Mouse (Mus musculus) gastrocnemius, adult 2 months (tissue): ENCODE results near the gene Por. TPM values are rescaled to one million over a fixed set of nuclear protein-coding genes. Genes with fewer than 3 reads are reported as not detected.

ENCODE experiments used
- DNase-seq: peaks from one replicate; pipeline ENCODE4 v3.0.0; 2022
- H3K27ac ChIP-seq: fragments of 200-600 bp; 2 replicates; pipeline ENCODE4 v1.8.1; 2022; ENCODE audit warnings: mild to moderate bottlenecking
- H3K4me3 ChIP-seq: fragments of 200-600 bp; 2 replicates; pipeline ENCODE4 v1.8.1; 2022; ENCODE audit warnings: mild to moderate bottlenecking, moderate library complexity
- CTCF ChIP-seq: fragments of 200-600 bp; IDR thresholded peaks from 2 replicates; pipeline ENCODE4 v1.8.1; 2022; ENCODE audit warnings: antibody characterized with exemption, mild to moderate bottlenecking, moderate library complexity
- intact Hi-C: fragments of 180-260 bp; cut with DNase I; formaldehyde crosslinking; loops from one replicate; pipeline ENCODE4 v1.15.1; 2025
- total RNA-seq, 2 experiments: library from RNA; stranded (reverse); gene quantifications; 2 replicates each; pipeline ENCODE4 v1.2.3; 2021

Por gene
- total RNA-seq, 2 experiments from 2014 or later, result 31.4 to 32.7 TPM

GRCm38 (mm10) chr5:135738266-135738665 is 68.4 kb downstream of the Por start:
- Histone ChIP-seq H3K27ac (no peak overlapping the region), H3K4me3 (no peak overlapping the region)
- DNase-seq, result no peak
- no peak for TF ChIP-seq CTCF
- intact Hi-C loops, result no loop called here

GRCm38 (mm10) chr5:135742156-135742555 is 72.3 kb downstream of the Por start:
- Histone ChIP-seq H3K4me3 (no peak overlapping the region), H3K27ac (no peak overlapping the region)
- TF ChIP-seq CTCF, result no peak
- intact Hi-C loops, result loop anchor here (5.0 kb wide), 1 partner anchor 110 kb away; the partner anchor contains the start of gene Rhbdd2
- no peak for DNase-seq

- Histone ChIP-seq H3K27ac (peak overlapping the region; percentile 87), H3K4me3 (peak overlapping the region; percentile 96)
- no peak for DNase-seq
- intact Hi-C loops, result loop anchor here (5.0 kb wide), 1 partner anchor 111 kb away; the partner anchor contains the start of gene Rhbdd2
- no peak for TF ChIP-seq CTCF
Measured at GRCm38 (mm10) chr5:135742941-135743740, 73.3 kb downstream of the Por start.

- no peak for TF ChIP-seq CTCF
- peak; percentile 98 for DNase-seq
- H3K27ac ChIP-seq, result peak within 1 kb of the TSS; percentile 87
- intact Hi-C loops, result loop anchor here (2.0 to 5.0 kb wide), 2 partner anchors 55 to 112 kb away; partner anchors contain the start of gene Rhbdd2
- H3K4me3 ChIP-seq, result peak within 1 kb of the TSS; percentile 96
Measured at GRCm38 (mm10) chr5:135743741-135744609, 74.1 kb downstream of the Por start, which contains the start of gene Tmem120a. Gene Tmem120a (minus strand): TSS chr5:135744448.

- no peak for DNase-seq
- Histone ChIP-seq H3K27ac (peak overlapping the region; percentile 87), H3K4me3 (peak overlapping the region; percentile 96)
- intact Hi-C loops, result loop anchor here (2.0 to 5.0 kb wide), 2 partner anchors 56 to 112 kb away; partner anchors contain the start of gene Rhbdd2
- TF ChIP-seq CTCF, result no peak
Measured at GRCm38 (mm10) chr5:135744742-135745141, 74.9 kb downstream of the Por start.

DNA sequence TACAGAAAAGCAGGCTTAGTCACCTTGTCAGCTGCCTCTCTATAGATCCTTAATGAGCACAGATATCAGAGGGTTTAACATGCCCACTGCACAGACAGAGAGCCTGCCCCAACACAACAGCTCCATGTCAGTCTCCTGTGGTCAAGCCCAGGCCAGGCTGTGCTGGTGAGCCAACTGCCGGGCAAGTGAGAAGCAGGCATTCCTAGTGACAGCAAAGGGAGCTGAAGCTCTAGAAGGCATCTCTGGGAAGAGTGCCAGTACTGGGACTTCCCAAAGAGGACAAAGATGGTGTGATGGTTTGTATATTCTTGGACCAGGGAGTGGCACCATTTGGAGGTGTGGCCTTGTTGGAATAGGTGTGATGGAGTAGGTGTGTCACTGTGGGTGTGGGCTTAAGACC is 81.2 kb downstream of the Por start:
- no peak for TF ChIP-seq CTCF
- intact Hi-C loops, result no loop called here
- Histone ChIP-seq H3K27ac (no peak overlapping the region), H3K4me3 (no peak overlapping the region)
- peak; percentile 31 for DNase-seq

DNA sequence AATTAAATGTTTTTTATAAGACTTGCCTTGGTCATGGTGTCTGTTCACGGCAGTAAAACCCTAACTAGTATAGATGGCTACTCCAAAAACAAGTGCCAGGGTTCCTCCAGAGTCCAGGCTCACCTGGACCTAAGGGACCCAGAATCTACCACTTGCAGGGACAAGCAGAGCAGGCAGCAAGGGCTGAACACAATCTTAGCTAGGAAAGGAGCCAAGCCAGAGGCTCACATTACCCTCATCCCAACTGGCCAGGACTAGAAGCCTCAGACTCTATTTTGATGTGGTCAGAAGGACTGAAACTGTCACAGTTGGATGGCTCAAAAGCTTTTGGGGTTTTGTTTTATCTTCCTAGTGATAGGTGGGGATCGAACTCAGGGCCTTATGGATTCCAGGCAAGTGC is 81.8 kb downstream of the Por start:
- Histone ChIP-seq H3K27ac (peak overlapping the region; percentile 12; the same call in 1 of the 2 replicates), H3K4me3 (no peak overlapping the region)
- no peak for TF ChIP-seq CTCF
- peak; percentile 55 for DNase-seq
- intact Hi-C loops, result no loop called here

- intact Hi-C loops, result loop anchor here (2.0 kb wide), 1 partner anchor 131 kb away; no protein-coding TSS in a partner anchor
- H3K4me3 ChIP-seq, result no peak overlapping the region
- TF ChIP-seq CTCF, result no peak
- no peak overlapping the region for H3K27ac ChIP-seq
- no peak for DNase-seq
Measured at GRCm38 (mm10) chr5:135761881-135762280, 92.0 kb downstream of the Por start.

GRCm38 (mm10) chr5:135763526-135763925 is 93.7 kb downstream of the Por start:
- intact Hi-C loops, result loop anchor here (1.0 to 2.0 kb wide), 2 partner anchors 133 to 147 kb away; no protein-coding TSS in a partner anchor
- peak; percentile 67 for DNase-seq
- H3K27ac ChIP-seq, result no peak overlapping the region
- peak; percentile 89 for TF ChIP-seq CTCF
- H3K4me3 ChIP-seq, result no peak overlapping the region

DNA sequence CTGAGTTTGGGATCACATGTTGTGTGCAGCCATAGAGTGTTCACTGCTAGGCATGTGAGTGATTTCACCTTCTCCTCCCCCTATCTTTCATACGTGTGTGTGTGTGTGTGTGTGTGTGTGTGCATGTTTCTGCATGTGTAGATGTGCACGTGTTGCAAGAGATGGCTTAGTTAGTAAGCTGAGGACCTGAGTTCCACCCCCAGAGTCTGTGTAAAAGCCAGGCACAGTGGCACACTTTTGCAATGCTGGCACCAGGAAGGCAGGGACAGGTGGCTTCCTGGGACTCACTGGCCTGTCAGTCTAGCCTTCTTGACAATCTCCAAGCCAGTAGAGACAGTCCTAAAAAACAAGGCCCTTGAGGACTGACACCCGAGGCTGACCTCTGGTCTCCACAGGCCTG is 95.1 kb downstream of the Por start:
- no peak for TF ChIP-seq CTCF
- H3K4me3 ChIP-seq, result no peak overlapping the region
- H3K27ac ChIP-seq, result no peak overlapping the region
- no peak for DNase-seq
- intact Hi-C loops, result no loop called here

DNA sequence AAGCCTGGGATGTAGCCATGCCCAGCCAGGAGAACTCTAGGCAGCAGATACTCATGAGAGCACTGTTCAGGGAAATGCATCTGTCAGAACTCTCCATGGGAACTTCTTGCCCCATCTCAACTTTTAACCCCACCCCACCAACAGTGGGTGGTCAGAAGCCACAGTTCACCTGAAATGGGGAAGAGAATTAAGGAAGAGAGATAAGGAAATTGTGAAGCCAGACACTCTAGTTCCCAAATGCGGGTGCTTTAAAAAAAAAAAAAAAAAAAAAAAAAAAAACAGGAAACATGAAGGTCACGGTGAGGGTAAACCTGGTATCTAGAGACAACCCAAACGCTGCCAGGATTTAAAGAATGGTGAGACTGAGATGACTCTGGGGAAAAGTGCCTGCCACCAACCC is 102.7 kb downstream of the Por start:
- TF ChIP-seq CTCF, result no peak
- no peak overlapping the region for H3K27ac ChIP-seq
- H3K4me3 ChIP-seq, result no peak overlapping the region
- no peak for DNase-seq
- intact Hi-C loops, result no loop called here

GRCm38 (mm10) chr5:135776546-135776945 is 106.7 kb downstream of the Por start:
- DNase-seq, result no peak
- Histone ChIP-seq H3K4me3 (no peak overlapping the region), H3K27ac (no peak overlapping the region)
- intact Hi-C loops, result no loop called here
- no peak for TF ChIP-seq CTCF
